Mouse (Mus musculus): Measurements from ENCODE around the gene Rev3l.
A peak's percentile ranks its signal among the peaks of the same experiment; 100 is the strongest.
"Not testable (repeated sequence)": the region's sequence is repeated elsewhere in the genome, so short reads cannot be mapped to it uniquely, and the experiment has no call there.

Gene Rev3l

DNA sequence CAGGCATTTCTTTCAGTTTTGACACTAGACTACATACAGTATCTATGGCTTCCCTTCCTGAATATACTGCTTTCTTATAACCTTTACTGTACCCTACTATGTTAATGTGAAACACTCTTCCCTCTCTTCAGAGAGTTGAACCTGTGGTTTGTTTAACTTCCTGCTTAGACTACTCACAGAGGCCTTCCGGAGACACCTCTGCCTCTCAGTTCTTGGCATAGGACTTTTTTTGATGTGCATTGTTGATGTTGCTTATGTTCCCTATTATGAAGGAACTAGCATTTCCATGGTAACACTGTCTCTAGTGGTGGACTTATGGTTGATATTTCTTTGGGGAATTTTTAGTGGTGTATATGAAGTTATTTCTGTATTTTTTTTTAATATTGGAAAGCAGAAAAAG is 61.4 kb downstream of the Rev3l start:
- no peak for DNase-seq

DNA sequence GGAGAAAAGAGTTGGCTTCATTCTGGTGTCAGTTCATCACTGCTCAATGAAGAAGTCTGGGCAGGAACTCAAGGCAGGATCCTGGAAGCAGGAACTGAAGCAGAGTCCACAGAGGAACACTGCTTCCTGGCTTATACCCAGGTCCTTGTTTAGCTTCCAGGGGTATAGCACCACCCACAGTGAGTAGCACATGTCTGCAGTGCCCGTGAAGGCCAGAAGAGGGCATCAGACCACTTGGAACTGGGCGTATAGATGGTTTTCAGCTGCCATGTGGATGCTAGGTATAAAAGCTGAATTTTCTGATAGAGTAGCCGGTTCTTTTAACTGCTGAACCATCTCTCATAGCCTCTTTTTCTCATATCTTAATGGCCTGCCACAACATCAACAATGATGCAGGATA is 79.6 kb downstream of the Rev3l start:
- peak; percentile 32 for DNase-seq

DNA sequence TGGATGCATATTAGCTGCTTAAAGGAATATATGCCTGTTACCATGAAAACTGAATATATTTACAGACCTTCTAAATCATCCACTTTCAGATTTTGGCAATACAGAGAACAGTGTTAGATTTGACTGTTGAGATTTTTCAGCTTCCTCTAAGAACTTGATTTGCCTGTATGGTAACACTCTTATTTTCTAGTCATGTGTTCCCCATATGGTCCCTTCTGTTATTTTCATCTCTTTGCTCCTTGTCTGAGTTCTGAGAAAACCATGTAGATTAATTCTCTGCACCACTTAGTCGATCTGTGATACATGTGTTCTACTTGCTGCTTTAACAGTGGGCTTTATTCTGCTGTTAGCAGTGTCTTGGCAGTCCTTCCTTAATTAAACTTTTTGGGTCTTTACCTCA is 110.7 kb downstream of the Rev3l start:
- DNase-seq = no peak

GRCm38 (mm10) chr10:39865509-39865908 is 133.6 kb downstream of the Rev3l start:
- no peak for DNase-seq

DNA sequence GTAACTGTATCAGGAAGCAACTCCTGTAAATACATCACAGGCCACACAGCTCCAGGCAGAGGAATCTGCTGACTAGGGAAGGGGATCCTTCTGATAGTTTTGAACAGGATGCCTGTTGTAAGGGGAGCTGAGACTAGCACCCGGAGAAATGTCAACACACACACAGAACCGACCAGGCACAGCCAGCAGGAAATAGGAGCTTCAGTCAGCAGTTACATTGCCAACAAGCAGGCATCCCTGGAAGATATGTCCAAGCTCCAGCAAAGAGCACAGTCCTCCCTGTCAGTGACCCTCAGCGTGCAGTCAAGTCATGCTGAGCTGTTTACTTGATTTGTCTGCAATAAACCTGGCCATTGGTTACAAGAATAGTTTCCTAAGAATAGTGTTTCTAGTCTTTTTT is 156.7 kb downstream of the Rev3l start:
- no peak for DNase-seq

- no peak for DNase-seq
These were observed 162.1 kb downstream of the Rev3l start for GRCm38 (mm10) chr10:39893702-39894697.

DNA sequence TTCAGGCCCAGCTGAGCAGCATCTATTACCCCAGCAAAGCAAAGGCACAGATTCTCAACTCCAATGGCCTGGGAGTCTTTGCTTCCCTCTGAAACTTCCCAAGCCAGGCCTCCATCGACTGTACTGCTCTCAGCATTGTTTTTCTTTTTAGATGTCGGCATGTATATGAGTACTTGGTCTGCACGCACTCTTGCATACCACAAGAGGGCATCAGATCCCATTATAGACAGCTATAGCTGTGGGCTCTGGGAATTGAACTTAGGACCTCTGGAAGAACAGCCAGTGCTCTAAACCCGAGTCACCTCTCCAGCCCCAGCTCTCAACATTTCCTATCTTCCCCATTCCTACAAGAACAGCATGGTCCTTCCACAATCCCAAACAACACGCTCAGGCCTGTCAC is 164.6 kb downstream of the Rev3l start:
- no peak for DNase-seq

GRCm38 (mm10) chr10:39898874-39899371 is 167.0 kb downstream of the Rev3l start, which contains the start of gene Mfsd4b4:
Gene Mfsd4b4 (minus strand): TSS chr10:39899238.
- peak; percentile 80 for DNase-seq

DNA sequence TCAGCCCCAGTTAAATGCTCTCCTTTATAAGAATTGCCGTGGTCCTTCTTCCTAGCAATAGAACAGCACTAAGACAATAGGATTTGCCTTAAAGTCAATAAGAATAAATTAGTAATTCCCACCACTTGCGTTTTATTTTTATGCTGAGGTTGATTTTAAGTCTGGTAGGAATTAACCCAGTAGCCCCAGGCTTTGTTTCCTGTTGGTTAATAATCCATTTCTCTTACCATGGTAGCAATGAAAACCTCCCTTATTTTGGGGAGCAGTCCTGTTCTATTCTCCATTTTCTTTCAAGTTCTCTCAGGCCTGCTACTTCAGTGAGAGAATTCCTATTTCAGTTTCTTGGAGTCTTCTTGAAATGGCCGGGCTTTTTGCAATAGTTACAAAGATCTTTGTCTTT is 172.3 kb downstream of the Rev3l start:
- no peak for DNase-seq

DNA sequence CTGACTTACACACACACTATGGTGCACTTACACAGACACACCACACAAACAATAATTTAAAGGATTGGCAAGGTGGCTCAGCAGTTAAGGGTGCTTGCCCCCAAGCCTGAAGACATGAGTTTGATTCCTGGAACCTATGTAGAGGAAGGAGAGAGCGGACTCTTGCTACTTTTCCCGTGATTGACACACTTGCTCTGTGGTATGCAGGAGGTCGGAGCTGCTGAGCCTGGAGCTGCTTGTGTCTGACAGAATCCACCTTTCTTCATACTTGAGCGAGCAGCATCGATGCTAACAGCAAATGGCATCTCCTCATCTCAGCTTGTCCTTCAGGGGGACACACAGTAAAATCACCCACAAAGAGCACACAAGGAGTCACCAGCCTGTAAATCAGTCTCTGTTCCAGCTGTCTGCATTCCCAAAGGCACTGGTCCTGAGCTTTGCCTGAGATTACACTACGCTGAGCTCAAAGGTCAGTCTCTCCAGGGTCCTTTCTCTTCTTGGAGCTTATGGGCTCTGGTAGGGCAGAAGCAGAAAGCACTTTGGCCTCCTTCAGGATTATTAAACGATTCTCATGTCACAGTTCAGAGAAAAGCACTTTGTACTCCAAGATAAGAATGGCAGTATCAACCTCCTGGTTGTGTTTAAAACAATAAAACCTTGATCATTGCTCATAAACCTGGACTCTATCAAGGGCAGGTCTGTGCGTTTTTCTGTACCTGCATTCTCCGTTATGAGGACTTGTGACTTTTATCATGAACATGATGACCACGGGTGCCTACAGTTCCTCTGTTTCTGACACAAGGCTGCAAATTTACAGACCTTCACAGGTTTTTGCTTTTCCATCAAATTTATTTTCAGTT is 175.1 kb downstream of the Rev3l start:
- DNase-seq = no peak

- no peak for DNase-seq
These were observed 177.0 kb downstream of the Rev3l start for GRCm38 (mm10) chr10:39908768-39909441.

DNA sequence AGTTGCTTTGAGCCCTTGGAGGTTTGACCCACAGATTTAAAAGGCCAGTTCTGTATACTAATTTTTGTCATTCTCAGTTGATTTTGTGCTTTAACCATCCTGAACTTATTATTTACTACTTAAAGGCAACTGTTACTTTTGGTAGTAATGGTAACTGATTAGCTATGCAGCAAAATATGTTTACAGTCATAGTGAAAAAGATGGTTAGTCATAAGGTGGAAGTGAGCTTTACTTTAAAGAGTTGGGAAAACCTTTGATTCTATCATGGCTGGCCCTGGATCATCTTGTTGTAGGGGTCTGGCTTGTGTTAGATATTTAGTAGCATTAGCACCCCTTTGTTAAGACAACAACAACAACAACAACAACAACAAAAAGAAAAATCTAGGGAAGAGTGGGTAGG is 180.7 kb downstream of the Rev3l start:
- DNase-seq = no peak

GRCm38 (mm10) chr10:39924556-39924955 is 192.6 kb downstream of the Rev3l start:
- not testable (repeated sequence) for DNase-seq

All from right cerebral cortex, postnatal 4 days (tissue).